Mouse (Mus musculus) liver, adult 2 months (tissue): ENCODE results near the gene Hspb9. TPM values are rescaled to one million over a fixed set of nuclear protein-coding genes. Genes with fewer than 3 reads are reported as not detected.

ENCODE experiments used
- DNase-seq: peaks from one replicate; pipeline ENCODE4 v3.0.0-alpha.2; 2011; ENCODE audit warnings: low read depth, low spot score; ENCODE audit errors: extremely low read depth
- H3K27ac ChIP-seq: fragments of 200-500 bp; replicated peaks from 2 replicates; pipeline ENCODE4 v1.5.1; 2012; ENCODE audit warnings: low read depth, mild to moderate bottlenecking, control low read depth, inconsistent platforms, low read length; ENCODE audit not compliant: insufficient read depth
- H3K27me3 ChIP-seq: fragments of 200-500 bp; 2 replicates; pipeline ENCODE4 v1.6.1; 2012; ENCODE audit warnings: mild to moderate bottlenecking, moderate library complexity, low read length, inconsistent platforms; ENCODE audit not compliant: control insufficient read depth, insufficient read depth
- H3K36me3 ChIP-seq: fragments of 200-500 bp; 2 replicates; pipeline ENCODE4 v1.6.1; 2012; ENCODE audit warnings: low read length, inconsistent platforms; ENCODE audit not compliant: control insufficient read depth, insufficient read depth
- H3K4me1 ChIP-seq: fragments of 200-500 bp; 2 replicates; pipeline ENCODE4 v1.6.1; 2011; ENCODE audit warnings: low read length; ENCODE audit not compliant: control insufficient read depth, insufficient read depth
- H3K4me3 ChIP-seq: fragments of 200-500 bp; 2 replicates; pipeline ENCODE4 v1.5.1; 2011; ENCODE audit warnings: low read depth, mild to moderate bottlenecking, control low read depth, low read length, moderate library complexity; ENCODE audit not compliant: insufficient read depth
- H3K79me2 ChIP-seq: fragments of 200-500 bp; 2 replicates; pipeline ENCODE4 v1.6.1; 2012; ENCODE audit warnings: inconsistent platforms, mild to moderate bottlenecking, low read length, moderate library complexity; ENCODE audit not compliant: control insufficient read depth, insufficient read depth
- H3K9ac ChIP-seq: fragments of 200-500 bp; 2 replicates; pipeline ENCODE4 v1.6.1; 2012; ENCODE audit warnings: low read depth, mild to moderate bottlenecking, control low read depth, inconsistent platforms, low read length
- CTCF ChIP-seq: fragments of 200-500 bp; IDR thresholded peaks from 2 replicates; pipeline ENCODE4 v1.5.1; 2011; ENCODE audit warnings: low read depth, low read length, control low read depth
- POLR2A ChIP-seq: fragments of 200-500 bp; IDR thresholded peaks from 2 replicates; pipeline ENCODE4 v1.6.1; 2011; ENCODE audit warnings: low read length, control low read depth; ENCODE audit not compliant: insufficient read depth; ENCODE audit errors: extremely low read depth
- WGBS: fragments of 180-500 bp; shearing (Covaris S2); methylation state at CpG from one replicate; pipeline ENCODE4 v1.1.7; 2018; 5-methylcytosine and 5-hydroxymethylcytosine counted together
- polyA plus RNA-seq: library from polyadenylated mRNA; depleted of rRNA; stranded (reverse); fragments of >200 nt; gene quantifications from 2 replicates; pipeline ENCODE4 v1.2.3, GENCODE M21; 2012
- total RNA-seq: library from RNA; depleted of rRNA; stranded (reverse); fragments of >200 nt; gene quantifications from 2 replicates; pipeline ENCODE4 v1.2.3, GENCODE M21; 2014

Gene Hspb9
- total and polyA plus RNA-seq, 2 experiments = not detected

DNA sequence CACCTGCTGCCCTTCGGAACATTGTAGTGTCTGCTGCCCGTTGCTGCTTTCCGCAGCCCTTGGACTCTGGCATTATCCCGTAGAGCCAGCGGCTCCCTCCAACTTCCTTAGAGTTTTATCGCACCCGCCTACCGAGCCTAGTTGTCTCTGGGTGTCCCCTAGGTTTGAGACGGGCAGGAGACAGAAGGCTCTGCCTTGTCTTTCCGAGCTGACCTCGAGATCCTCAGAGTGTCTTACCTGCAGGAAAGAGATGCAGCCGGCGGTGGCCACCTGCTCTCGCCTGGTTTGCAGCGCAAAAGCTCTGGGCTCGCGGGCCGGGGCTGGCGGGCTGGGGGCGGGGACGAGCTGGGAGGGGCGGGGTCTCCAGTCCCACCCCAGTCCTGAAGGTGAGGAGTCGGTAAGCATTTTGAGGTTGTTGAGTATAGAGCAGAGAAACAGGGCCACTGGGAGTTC is 21.5 kb upstream of the Hspb9 start, which contains the start of gene Zfp385c:
Gene Zfp385c, minus strand, starts transcription at position 292 of the 453 bp plus-strand sequence.
- no peaks in the 10 kb centered on the region for H3K4me1 ChIP-seq
- H3K79me2 ChIP-seq = no peaks in the 10 kb centered on the region
- no peaks in the 10 kb centered on the region; the same call in 1 of the 2 replicates for H3K36me3 ChIP-seq
- H3K4me3 ChIP-seq = no peak within 1 kb of the TSS
- no peaks in the 10 kb centered on the region; the same call in 1 of the 2 replicates for H3K27me3 ChIP-seq
- DNase-seq = peak; percentile 17
- 3% methylated on average over 23 of the region's 23 CpGs for WGBS
- H3K9ac ChIP-seq = no peak within 1 kb of the TSS
- no peak within 1 kb of the TSS for H3K27ac ChIP-seq
- no peak for TF ChIP-seq CTCF
- no peak for TF ChIP-seq POLR2A

DNA sequence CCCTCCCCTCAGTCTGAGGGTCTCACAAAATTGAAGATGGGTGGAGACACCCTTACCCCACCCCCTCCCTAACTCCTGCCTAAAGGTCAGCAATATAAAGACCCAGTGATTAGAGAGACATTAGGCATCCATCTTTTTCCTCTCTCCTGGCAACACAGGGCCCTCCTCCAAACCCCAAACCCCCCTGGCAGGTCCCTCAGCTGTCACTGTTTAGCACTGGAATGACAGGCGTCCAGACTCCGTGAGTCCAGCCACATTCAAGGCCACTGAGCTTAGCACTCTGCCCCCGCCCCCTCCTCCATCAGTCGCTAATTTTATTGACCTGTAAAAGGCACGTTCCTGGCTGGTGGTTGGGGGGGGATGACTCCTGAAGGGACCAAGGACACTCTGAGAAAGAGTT is 20.5 kb upstream of the Hspb9 start:
- WGBS = 28% methylated on average over 5 of the region's 5 CpGs
- no peak overlapping the region for H3K27ac ChIP-seq

DNA sequence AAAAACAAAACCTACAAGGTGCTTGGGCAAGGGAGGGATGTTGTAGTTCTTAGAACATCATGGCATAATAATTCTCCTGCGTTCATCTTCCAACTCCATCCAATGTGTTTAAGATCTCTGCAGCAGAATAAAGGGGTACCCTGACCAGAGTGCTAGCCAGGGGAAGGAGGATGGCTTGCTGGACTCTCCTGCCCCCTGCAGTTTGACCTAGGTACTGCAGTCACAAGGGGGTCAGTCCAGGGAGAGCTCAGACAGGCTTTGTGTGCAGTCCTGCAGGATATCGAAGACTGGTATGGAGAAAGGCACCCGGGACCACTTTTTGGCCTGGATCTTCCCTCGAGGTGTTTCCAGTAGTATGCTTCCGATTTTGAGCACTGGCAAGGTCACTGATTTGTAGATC is 18.7 kb upstream of the Hspb9 start:
- Histone ChIP-seq H3K4me1 (no peaks in the 10 kb centered on the region), H3K27me3 (no peaks in the 10 kb centered on the region; the same call in 1 of the 2 replicates), H3K79me2 (no peaks in the 10 kb centered on the region), H3K4me3 (no peak overlapping the region), H3K9ac (no peak overlapping the region), H3K27ac (no peak overlapping the region), H3K36me3 (no peaks in the 10 kb centered on the region; the same call in 1 of the 2 replicates)
- TF ChIP-seq CTCF (peak; percentile 97), POLR2A (no peak)
- 39% methylated on average over 5 of the region's 5 CpGs for WGBS
- peak; percentile 19 for DNase-seq

More for the DNA sequence above, 20.5 kb upstream of the Hspb9 start:
- no peak overlapping the region for H3K4me3 ChIP-seq
- no peaks in the 10 kb centered on the region; the same call in 1 of the 2 replicates for H3K36me3 ChIP-seq
- no peak overlapping the region for H3K9ac ChIP-seq
- TF ChIP-seq POLR2A (no peak), CTCF (no peak)
- DNase-seq = no peak
- no peaks in the 10 kb centered on the region for H3K79me2 ChIP-seq
- no peaks in the 10 kb centered on the region for H3K4me1 ChIP-seq
- H3K27me3 ChIP-seq = no peaks in the 10 kb centered on the region; the same call in 1 of the 2 replicates

GRCm38 (mm10) chr11:100697921-100698320 is 15.7 kb upstream of the Hspb9 start:
- Histone ChIP-seq H3K36me3 (no peaks in the 10 kb centered on the region; the same call in 1 of the 2 replicates), H3K4me3 (no peak overlapping the region), H3K79me2 (no peaks in the 10 kb centered on the region), H3K9ac (no peak overlapping the region), H3K4me1 (peaks cover 4% of the 10 kb centered on the region), H3K27ac (no peak overlapping the region), H3K27me3 (no peaks in the 10 kb centered on the region; the same call in 1 of the 2 replicates)
- WGBS = 77% methylated on average over 7 of the region's 7 CpGs
- DNase-seq = no peak
- TF ChIP-seq CTCF = no peak
- TF ChIP-seq POLR2A = no peak

DNA sequence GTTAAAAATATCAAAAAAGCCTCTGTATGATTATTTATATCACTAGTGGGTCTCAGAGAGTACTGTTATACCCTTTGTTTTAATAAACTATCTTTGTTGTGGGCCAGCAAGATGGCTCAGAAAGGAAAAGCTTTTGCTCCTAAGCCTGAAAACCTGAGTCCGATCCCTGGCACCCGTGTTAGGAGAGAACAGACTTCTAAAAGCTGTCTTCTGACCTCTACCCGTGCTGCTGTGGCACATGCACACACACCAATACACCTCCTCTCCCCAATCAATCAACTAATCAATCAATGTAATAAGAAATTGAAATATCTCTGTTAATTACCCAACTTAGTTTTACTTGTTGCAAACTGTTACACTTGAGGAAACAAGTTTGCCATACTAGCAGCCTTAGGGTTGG is 12.9 kb upstream of the Hspb9 start:
- Histone ChIP-seq H3K9ac (no peak overlapping the region), H3K27me3 (no peaks in the 10 kb centered on the region), H3K79me2 (no peaks in the 10 kb centered on the region), H3K4me1 (peaks cover 16% of the 10 kb centered on the region), H3K4me3 (no peak overlapping the region), H3K36me3 (no peaks in the 10 kb centered on the region; the same call in 1 of the 2 replicates), H3K27ac (no peak overlapping the region)
- TF ChIP-seq POLR2A = no peak
- TF ChIP-seq CTCF = no peak
- WGBS = 60% methylated on average over 3 of the region's 3 CpGs
- DNase-seq = no peak

GRCm38 (mm10) chr11:100701301-100701700 is 12.3 kb upstream of the Hspb9 start:
- H3K9ac ChIP-seq = no peak overlapping the region
- TF ChIP-seq CTCF (no peak), POLR2A (no peak)

More at GRCm38 (mm10) chr11:100701301-100701700, 12.3 kb upstream of the Hspb9 start:
- peak; percentile 66 for DNase-seq
- no peak overlapping the region for H3K27ac ChIP-seq
- no peaks in the 10 kb centered on the region; the same call in 1 of the 2 replicates for H3K36me3 ChIP-seq
- 13% methylated on average over 14 of the region's 14 CpGs for WGBS
- H3K4me3 ChIP-seq = no peak overlapping the region
- no peaks in the 10 kb centered on the region for H3K27me3 ChIP-seq
- H3K4me1 ChIP-seq = peaks cover 16% of the 10 kb centered on the region
- H3K79me2 ChIP-seq = no peaks in the 10 kb centered on the region
